ENCODE assay signal across 9 mouse cellular contexts in the genomic region with DNA sequence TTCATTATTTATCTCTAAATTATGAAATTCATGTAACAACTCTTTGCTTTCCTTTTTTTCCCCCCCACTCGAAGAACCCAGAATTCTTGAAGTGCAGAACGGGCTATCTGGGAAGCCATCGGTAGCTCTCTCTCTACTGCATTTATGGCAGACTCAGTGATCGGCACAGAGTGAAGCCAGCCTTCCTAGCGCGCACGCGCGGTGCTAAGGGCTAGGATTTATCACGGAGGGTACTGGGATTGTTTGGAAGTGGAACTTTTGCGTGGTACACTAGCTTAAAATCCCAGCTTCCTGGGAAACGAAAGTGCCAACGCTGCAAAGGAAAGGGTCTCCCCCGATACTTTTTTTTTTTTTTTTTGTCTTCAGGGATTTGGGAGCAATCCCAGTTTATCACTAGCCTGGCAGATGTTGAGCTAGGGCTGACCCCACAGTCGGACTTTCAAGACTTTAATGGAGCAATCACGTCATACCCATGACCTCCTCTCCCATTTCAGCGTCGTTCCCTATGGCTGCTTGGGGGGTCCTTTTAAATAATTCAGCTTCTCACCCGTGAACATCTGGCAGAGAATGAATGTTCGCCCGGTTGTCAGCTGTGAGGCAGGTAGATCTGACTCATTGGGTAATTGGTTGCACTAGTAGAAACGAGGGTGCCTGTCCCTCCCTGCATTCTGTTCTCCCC.
A peak's percentile ranks its signal among the peaks of the same experiment; 100 is the strongest.
DNase-seq lines count a peak whose midpoint lies in the region; ATAC-seq lines count a peak whose summit lies in the region.
"Had no signal": no experiment of that assay in that cellular context is flagged by ENCODE, and none has a peak within 500 bp of the region (broad histone marks: within the 10 kb centered on the region; RNA-seq: fewer than 3 reads in every experiment).

No protein-coding gene starts in this region.

- no peak for ATAC-seq in midbrain, embryonic 12.5 days (ENCODE audit: low FRiP score, low read depth)
- ATAC-seq in megakaryocyte-erythroid progenitor cell, adult 5-6 weeks (replicated peaks; ENCODE audit: low FRiP score, low TSS enrichment, poor library complexity, severe bottlenecking) = no peak

- 43% methylated on average over 22 of the region's 22 CpGs for WGBS in midbrain, embryonic 12.5 days

- no peak overlapping the region for H3K9ac ChIP-seq in midbrain, embryonic 12.5 days (replicated peaks)

- H3K27ac ChIP-seq in midbrain, embryonic 12.5 days (replicated peaks) = no peak overlapping the region
- H3K27ac ChIP-seq: heart, adult 2 months had no signal

- no peaks in the 10 kb centered on the region for H3K36me3 ChIP-seq in midbrain, embryonic 12.5 days

- peaks cover 38% of the 10 kb centered on the region; the same call in 1 of the 2 replicates for H3K27me3 ChIP-seq in midbrain, embryonic 12.5 days

- H3K4me2 ChIP-seq in midbrain, embryonic 12.5 days (replicated peaks) = peak overlapping the region; percentile 27

- no peaks in the 10 kb centered on the region for H3K9me3 ChIP-seq in midbrain, embryonic 12.5 days

- H3K4me1 ChIP-seq in midbrain, embryonic 12.5 days = 0 out of 2 replicates have a peak, but pooled peaks cover 11% of the 10 kb centered on the region

- DNase-seq in cerebellum, adult 11-12 months = peak; percentile 6
- no peak for DNase-seq in cerebellum, adult 8-10 months
- DNase-seq in right cerebral cortex, adult 18-20 months = peak; percentile 35
- no peak for DNase-seq in right cerebral cortex, postnatal 25 days
- peak; percentile 28 for DNase-seq in kidney, adult 9 months
- DNase-seq in thymus, postnatal 36 days = no peak

- no peak overlapping the region for H3K4me3 ChIP-seq in midbrain, embryonic 12.5 days
- H3K4me3 ChIP-seq: heart, adult 2 months had no signal

Comparison
In these comparisons a context has a peak if more than half of its experiments do, and no peak if none do; other contexts are left out.
1. DNase-seq: peak in cerebellum, adult 11-12 months (single experiment), right cerebral cortex, adult 18-20 months (single experiment) and kidney, adult 9 months (single experiment); none in cerebellum, adult 8-10 months (single experiment), right cerebral cortex, postnatal 25 days (single experiment) and thymus, postnatal 36 days (0 of 2).